Mouse (Mus musculus) heart, embryonic 10.5 days (tissue): ENCODE results near the gene Pde9a. TPM values are rescaled to one million over a fixed set of nuclear protein-coding genes. Genes with fewer than 3 reads are reported as not detected.

ENCODE experiments used
- DNase-seq: peaks from one replicate; pipeline ENCODE4 v3.0.0-alpha.2; 2017; ENCODE audit warnings: low spot score
- H3K27ac ChIP-seq: fragments of 300-500 bp; sonication (generic); 2 replicates; pipeline ENCODE4 v1.5.1; 2016; ENCODE audit warnings: mild to moderate bottlenecking
- H3K27me3 ChIP-seq: fragments of 300-500 bp; sonication (generic); 2 replicates; pipeline ENCODE4 v1.6.1; 2016; ENCODE audit warnings: mild to moderate bottlenecking; ENCODE audit not compliant: poor library complexity, insufficient read depth, severe bottlenecking
- H3K36me3 ChIP-seq: fragments of 300-500 bp; sonication (generic); 2 replicates; pipeline ENCODE4 v1.6.1; 2016; ENCODE audit warnings: mild to moderate bottlenecking, moderate library complexity
- H3K4me1 ChIP-seq: fragments of 300-500 bp; sonication (generic); 2 replicates; pipeline ENCODE4 v1.6.1; 2016; ENCODE audit warnings: mild to moderate bottlenecking
- H3K4me3 ChIP-seq: fragments of 300-500 bp; sonication (generic); 2 replicates; pipeline ENCODE4 v1.5.1; 2016; ENCODE audit warnings: mild to moderate bottlenecking, moderate library complexity
- H3K9me3 ChIP-seq: fragments of 300-500 bp; sonication (generic); 2 replicates; pipeline ENCODE4 v1.6.1; 2016; ENCODE audit warnings: mild to moderate bottlenecking, moderate library complexity
- WGBS: fragments of 180-500 bp; shearing (Covaris S2); methylation state at CpG from one replicate; pipeline ENCODE4 v1.1.7; 2016; 5-methylcytosine and 5-hydroxymethylcytosine counted together
- polyA plus RNA-seq: library from polyadenylated mRNA; unstranded; fragments of >200 nt; fragmentation: Nextera tagmentation; extraction: Ambion mirVana; gene quantifications from 2 replicates; pipeline ENCODE4 v1.2.1, GENCODE M21; 2016

Pde9a gene
- polyA plus RNA-seq, 1 experiment from 2014 or later: 14.4 TPM

DNA sequence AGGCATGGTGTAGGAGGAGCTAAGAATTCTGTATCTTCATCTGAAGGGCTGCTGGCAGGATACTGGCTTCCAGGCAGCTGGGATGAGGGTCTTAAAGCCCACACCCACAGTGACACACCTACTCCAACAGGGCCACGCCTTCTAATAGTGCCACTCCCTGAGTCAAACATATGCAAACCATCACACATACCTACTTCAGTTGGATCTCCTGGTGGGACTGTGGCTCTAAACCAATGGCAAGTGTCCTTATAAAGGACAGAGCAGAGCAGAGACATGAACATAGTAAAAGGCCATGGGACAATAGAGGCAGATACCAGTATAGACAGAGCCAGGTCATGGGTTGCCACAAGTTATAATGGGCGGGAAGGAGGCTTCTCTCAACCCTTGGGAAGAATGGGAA, 76.5 kb downstream of the Pde9a start:
- no peak for DNase-seq
- no peaks in the 10 kb centered on the region for H3K27me3 ChIP-seq
- H3K36me3 ChIP-seq: peaks cover 26% of the 10 kb centered on the region
- H3K27ac ChIP-seq: no peak overlapping the region
- 68% methylated on average over 2 of the region's 2 CpGs for WGBS
- no peaks in the 10 kb centered on the region for H3K9me3 ChIP-seq
- no peak overlapping the region for H3K4me3 ChIP-seq
- H3K4me1 ChIP-seq: peaks cover 3% of the 10 kb centered on the region; the same call in 1 of the 2 replicates

DNA sequence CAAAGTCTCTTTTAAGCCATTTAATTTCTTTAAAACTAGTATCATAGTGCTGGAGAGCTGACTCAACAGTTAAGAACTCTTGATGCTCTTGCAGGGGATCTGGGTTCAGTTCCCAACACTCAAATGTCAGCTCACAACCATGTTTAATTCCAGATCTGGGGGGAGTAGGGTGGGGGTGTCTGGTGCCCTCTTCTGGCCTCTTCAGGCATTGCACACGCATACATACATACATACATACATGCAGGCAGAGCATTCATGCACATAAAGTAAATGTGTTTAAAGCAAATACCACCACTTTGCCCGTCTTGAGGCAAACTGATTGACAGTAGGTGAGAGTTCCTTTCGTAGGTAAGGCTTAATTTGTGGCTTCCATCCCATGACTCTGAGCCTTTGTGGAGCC, 80.8 kb downstream of the Pde9a start:
- Histone ChIP-seq H3K4me1 (0 out of 2 replicates have a peak, but pooled peaks cover 7% of the 10 kb centered on the region), H3K36me3 (peaks cover 23% of the 10 kb centered on the region), H3K9me3 (no peaks in the 10 kb centered on the region), H3K27me3 (no peaks in the 10 kb centered on the region), H3K4me3 (no peak overlapping the region), H3K27ac (no peak overlapping the region)
- DNase-seq: no peak
- 79% methylated on average over 3 of the region's 3 CpGs for WGBS

DNA sequence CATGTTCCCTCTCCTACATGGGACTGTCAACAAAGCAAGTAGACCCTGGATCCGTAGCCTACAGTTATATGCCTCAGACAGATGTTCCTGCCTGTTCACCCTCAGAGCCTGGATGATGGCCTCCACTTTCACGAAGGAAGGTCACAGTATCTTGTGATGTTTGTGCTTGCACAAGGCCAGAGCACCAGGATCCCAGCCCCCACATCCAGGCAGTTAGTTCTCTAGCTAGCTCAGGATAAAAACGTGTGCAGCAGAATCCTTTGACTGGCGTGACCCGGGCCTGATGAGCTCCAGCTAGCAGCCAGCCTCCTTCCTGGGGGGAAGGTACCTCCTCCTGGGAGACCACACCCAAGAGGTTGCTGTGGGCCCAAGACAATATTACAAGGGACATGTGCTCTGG, 82.5 kb downstream of the Pde9a start:
- no peak for DNase-seq
- no peaks in the 10 kb centered on the region for H3K9me3 ChIP-seq
- peaks cover 12% of the 10 kb centered on the region; the same call in 1 of the 2 replicates for H3K4me1 ChIP-seq
- WGBS: 65% methylated on average over 5 of the region's 5 CpGs
- H3K27me3 ChIP-seq: no peaks in the 10 kb centered on the region
- no peak overlapping the region for H3K4me3 ChIP-seq
- H3K36me3 ChIP-seq: peaks cover 22% of the 10 kb centered on the region
- H3K27ac ChIP-seq: no peak overlapping the region

DNA sequence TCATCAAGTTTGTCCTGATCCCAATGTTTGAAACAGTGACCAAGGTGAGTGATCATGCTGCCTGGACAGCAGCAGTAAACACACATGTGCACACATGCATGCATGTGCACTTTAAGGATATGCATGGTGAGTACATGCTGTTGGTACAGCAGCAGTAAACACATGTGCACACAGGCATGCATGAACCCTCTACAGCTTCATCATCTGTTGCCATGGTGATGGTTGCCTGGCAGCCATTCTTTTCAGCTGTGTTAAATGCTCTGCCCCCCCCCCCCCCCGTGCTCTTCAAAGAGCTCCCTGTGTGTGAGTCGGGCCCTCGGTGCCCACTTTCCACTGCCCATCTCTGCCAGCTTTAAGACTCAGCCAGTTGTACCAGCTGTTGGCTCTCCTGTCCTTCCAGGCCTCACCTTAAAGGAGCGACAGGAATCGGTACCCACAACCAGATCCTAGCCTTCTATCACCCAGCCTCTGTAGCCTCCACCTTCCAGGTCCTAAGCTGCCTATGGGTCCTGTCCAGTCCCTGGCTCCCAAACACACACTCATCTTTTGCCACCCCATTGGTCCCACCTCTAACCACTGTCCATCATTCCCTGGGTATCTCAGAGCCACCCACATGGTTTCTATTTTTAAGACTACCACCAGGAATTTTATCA, 84.9 kb downstream of the Pde9a start:
- Histone ChIP-seq H3K9me3 (no peaks in the 10 kb centered on the region), H3K4me3 (no peak overlapping the region), H3K4me1 (peaks cover 12% of the 10 kb centered on the region; the same call in 1 of the 2 replicates), H3K36me3 (peaks cover 25% of the 10 kb centered on the region), H3K27ac (no peak overlapping the region), H3K27me3 (no peaks in the 10 kb centered on the region)
- DNase-seq: no peak
- 78% methylated on average over 5 of the region's 5 CpGs for WGBS

DNA sequence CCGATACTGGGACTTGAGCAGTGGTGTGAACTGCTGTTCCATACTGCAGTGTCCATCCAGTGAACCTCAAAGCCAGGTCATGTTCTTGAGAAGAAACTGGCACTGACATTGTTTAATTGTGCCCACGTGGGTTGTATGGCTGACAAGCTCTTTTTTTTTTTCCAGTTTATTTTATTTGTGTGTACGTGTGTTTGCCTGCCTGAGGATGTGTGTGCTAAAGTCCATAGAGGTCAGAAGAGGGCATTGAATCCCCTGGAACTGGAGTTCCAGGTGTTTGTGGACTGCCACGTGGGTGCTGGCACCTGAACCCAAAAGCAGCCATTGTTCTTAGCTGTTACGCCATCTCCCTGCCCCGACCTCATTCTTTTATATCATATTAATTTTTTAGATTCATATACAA, 88.4 kb downstream of the Pde9a start:
- no peak overlapping the region for H3K4me3 ChIP-seq
- peaks cover 11% of the 10 kb centered on the region for H3K36me3 ChIP-seq
- no peaks in the 10 kb centered on the region for H3K9me3 ChIP-seq
- H3K27me3 ChIP-seq: no peaks in the 10 kb centered on the region
- DNase-seq: no peak
- 85% methylated on average over 6 of the region's 6 CpGs for WGBS
- H3K27ac ChIP-seq: no peak overlapping the region
- H3K4me1 ChIP-seq: peaks cover 24% of the 10 kb centered on the region

DNA sequence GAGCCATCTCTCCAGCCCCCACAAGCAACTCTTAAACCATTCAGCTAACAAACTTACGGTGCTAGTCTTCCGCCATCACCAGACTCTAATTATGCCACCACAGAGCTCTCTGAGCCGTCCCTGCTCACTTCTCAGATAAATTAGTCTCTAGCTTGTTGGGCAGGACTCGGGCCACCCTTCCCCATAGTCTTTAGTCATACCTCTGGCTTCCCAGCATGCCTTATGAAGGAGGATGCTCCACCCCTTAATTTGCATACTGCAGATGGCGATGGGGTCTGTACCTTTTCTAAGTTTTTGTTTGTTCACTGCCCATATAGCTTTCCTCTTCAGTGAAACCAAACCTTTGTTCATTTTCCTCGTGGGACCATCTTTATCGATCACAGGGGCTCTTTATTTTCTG, 92.6 kb downstream of the Pde9a start:
- Histone ChIP-seq H3K4me1 (peaks cover 18% of the 10 kb centered on the region), H3K27ac (no peak overlapping the region), H3K9me3 (no peaks in the 10 kb centered on the region), H3K27me3 (no peaks in the 10 kb centered on the region), H3K4me3 (no peak overlapping the region), H3K36me3 (peaks cover 3% of the 10 kb centered on the region)
- no peak for DNase-seq
- WGBS: 71% methylated on average over 7 of the region's 7 CpGs

DNA sequence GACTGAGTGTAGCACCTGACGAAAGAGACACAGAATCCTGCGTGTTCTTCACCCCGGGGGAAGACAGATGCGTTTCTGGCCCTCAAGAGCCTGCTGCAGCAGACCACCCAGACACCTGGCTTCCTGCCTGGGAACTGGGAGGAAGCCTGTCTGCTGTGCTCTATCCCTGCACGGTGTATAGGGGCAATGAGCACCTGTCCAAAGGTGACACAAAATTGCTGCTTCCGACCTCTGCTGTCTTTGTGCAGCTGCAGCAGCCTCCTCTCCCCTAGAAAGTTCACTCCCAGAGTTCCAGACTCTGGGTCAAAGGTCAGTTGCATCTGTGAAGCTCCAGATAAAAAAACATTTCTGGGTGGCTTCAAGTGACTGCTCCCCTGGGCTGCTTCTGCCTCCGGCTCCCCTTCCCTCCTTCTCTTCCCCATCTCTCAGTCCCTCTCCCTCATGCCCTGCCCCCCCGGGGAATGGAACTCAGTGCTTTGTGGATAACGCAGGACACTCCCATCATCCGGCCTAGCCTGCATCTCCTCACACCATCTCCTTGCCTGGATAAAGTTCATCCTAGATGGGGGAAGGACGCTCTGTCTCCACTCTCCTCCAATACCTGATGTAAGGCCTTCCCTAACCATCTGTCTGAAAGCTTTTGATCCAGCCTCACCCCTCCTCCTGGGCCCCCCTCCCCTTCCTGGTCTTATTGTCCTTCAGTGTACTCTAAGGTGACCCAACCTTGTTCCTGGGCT, 93.3 kb downstream of the Pde9a start:
- H3K4me1 ChIP-seq: peaks cover 18% of the 10 kb centered on the region
- no peak for DNase-seq
- WGBS: 46% methylated on average over 11 of the region's 11 CpGs
- H3K27me3 ChIP-seq: no peaks in the 10 kb centered on the region
- peaks cover 3% of the 10 kb centered on the region for H3K36me3 ChIP-seq
- H3K27ac ChIP-seq: no peak overlapping the region
- H3K4me3 ChIP-seq: no peak overlapping the region
- no peaks in the 10 kb centered on the region for H3K9me3 ChIP-seq

DNA sequence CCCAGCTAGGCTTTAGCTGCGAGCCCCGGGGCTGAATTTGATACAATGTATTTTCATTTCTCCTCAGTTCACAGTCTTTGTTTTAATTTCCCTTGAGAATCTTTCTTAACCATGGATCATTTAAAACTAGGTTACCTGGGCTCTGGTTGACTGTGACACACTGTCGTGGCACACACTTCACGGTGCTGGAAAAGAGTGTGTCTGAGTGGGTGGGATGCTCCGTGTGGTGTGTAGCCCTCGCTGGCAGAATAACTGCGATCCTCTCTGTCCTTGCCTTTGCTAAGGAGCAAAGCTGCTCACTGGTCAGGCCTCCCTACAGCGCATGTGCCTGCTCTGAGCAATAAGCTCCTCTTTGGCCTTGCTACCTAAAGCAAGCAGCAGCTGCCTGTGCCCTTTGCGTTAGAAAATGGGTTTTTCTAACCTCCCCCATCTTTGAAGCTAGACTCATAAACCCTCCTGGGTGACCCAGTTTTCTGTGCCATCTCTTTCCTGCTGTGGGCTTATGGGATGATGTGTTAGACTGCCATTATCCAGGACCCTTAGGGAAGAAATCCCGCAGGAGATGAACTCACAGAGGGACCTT, 100.7 kb downstream of the Pde9a start:
- H3K27me3 ChIP-seq: no peaks in the 10 kb centered on the region
- H3K4me3 ChIP-seq: no peak overlapping the region
- no peak overlapping the region for H3K27ac ChIP-seq
- H3K36me3 ChIP-seq: no peaks in the 10 kb centered on the region
- no peaks in the 10 kb centered on the region for H3K9me3 ChIP-seq
- H3K4me1 ChIP-seq: no peaks in the 10 kb centered on the region
- 85% methylated on average over 10 of the region's 10 CpGs for WGBS
- DNase-seq: no peak

DNA sequence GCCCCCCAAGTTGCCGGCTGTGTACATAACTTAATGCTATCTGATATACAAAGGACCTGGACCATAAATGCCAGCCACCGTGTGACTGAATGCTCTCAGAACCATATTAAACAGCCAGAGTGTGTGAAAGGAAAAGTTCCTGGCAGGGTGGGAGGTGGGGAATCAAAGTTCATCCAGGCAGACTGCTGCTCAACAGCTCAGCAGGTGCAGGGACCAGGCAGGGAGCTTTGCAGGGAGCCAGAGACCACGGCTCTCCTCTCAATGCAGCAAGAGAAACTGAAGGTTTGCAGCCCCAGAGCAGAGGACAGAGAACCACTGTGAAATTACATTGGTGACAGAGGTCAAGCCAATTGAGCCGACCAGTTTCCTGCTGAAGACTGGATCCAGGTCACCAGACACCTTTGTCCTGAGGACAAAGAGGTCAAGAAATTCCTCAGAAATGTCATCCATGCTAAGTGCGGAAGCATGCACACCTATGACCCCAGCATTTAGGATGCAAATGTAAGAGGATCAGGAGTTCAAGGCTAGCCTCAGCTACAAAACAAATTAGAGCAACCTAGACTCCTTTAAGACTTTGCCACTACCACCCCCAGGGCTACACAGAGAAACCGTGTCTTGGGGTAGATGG, 101.5 kb downstream of the Pde9a start:
- Histone ChIP-seq H3K4me3 (no peak overlapping the region), H3K27me3 (no peaks in the 10 kb centered on the region), H3K27ac (no peak overlapping the region), H3K36me3 (no peaks in the 10 kb centered on the region), H3K9me3 (no peaks in the 10 kb centered on the region), H3K4me1 (no peaks in the 10 kb centered on the region)
- 57% methylated on average over 6 of the region's 6 CpGs for WGBS
- no peak for DNase-seq

DNA sequence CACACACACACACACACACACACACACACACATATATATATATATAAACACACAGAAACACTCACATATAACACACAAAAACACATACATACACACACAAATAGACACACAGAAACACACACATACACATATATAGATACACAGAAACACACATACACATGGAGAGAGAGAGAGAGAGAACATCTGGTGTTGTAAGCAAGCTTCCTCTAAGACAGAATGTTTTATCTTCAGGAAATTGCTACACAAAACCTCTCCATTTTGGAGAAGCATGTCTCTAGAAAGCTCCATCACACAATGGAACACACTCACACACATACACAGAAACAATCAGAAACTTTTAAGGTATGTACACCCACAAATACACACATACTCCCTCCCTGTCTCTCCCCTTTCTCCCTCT, 105.3 kb downstream of the Pde9a start:
- Histone ChIP-seq H3K27me3 (no peaks in the 10 kb centered on the region), H3K9me3 (no peaks in the 10 kb centered on the region), H3K4me1 (no peaks in the 10 kb centered on the region), H3K36me3 (peaks cover 13% of the 10 kb centered on the region), H3K4me3 (no peak overlapping the region), H3K27ac (no peak overlapping the region)
- no peak for DNase-seq

DNA sequence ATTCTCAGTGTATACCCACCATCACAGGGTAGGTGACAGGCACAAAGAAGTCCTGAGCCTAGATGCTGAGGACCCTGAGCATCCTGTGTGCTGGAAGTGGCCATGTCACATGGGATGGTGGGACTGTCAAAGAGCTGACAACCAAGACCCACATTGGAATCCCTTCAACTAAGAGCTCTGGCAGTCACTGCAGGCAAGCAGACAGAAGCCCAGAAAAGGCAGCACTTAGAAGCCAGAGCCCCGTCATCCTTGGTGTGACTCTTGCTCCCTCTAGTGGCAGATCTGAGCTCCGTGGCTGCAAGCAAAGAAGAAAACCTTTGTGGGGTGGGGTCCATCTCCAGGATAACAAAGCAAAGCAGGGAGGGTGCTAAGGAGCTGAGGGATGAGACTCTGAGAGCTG, 106.4 kb downstream of the Pde9a start:
- no peaks in the 10 kb centered on the region for H3K27me3 ChIP-seq
- WGBS: 0% methylated on average over 2 of the region's 2 CpGs
- H3K4me1 ChIP-seq: no peaks in the 10 kb centered on the region
- H3K9me3 ChIP-seq: no peaks in the 10 kb centered on the region
- H3K27ac ChIP-seq: no peak overlapping the region
- peaks cover 24% of the 10 kb centered on the region for H3K36me3 ChIP-seq
- peak; percentile 90 for DNase-seq
- H3K4me3 ChIP-seq: no peak overlapping the region

DNA sequence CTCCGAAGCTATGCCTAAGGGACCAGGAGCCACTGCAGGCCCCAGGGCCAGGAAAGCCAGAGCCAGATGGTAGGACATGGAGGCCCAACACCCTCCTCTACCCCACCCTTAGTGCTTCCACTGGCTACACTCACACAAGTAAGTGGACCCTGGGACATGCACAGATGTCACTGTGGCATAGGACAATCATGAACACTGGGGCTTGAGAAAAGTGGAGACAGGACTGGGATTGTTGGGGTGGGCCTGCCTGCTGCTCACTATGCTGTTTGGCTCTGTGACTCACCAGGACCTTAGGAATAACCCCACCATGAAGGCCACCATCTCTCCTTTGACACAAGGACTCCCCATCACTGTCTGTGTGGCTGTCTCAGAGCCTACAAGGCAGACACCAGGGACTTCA, 109.0 kb downstream of the Pde9a start:
- no peaks in the 10 kb centered on the region for H3K27me3 ChIP-seq
- no peak overlapping the region for H3K4me3 ChIP-seq
- no peaks in the 10 kb centered on the region for H3K9me3 ChIP-seq
- no peaks in the 10 kb centered on the region for H3K4me1 ChIP-seq
- H3K36me3 ChIP-seq: peaks cover 50% of the 10 kb centered on the region
- 82% methylated on average over 1 of the region's 1 CpGs for WGBS
- no peak overlapping the region for H3K27ac ChIP-seq
- no peak for DNase-seq

DNA sequence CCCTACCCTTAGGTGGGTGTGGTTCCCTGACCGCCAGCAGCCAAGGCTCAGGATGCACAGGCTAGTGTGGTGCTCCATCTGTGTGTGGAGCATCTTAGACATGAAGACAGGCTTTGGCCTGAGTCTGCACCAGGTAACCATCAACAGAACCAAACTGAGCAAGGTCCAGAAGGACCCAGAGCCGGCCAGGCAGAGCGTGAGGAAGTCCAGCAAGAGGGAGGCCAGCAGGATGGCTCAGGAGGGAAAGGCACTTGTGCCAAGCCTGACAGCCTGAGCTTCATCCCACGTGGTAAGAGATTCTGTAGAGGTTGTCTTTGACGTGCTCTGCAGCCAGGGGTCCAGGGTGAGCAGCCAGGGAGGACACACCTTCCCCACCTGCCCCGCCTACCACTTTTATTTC, 111.7 kb downstream of the Pde9a start:
- Histone ChIP-seq H3K27ac (no peak overlapping the region), H3K9me3 (no peaks in the 10 kb centered on the region), H3K4me1 (no peaks in the 10 kb centered on the region), H3K27me3 (no peaks in the 10 kb centered on the region), H3K4me3 (no peak overlapping the region), H3K36me3 (peaks cover 77% of the 10 kb centered on the region)
- whole genome bisulfite sequencing: 86% methylated on average over 6 of the region's 6 CpGs
- DNase-seq: no peak
